Mouse (Mus musculus) heart, postnatal 25 days (tissue): ENCODE data around the gene Foxo3. TPM values are rescaled to one million over a fixed set of nuclear protein-coding genes. Genes with fewer than 3 reads are reported as not detected.

Experiments used
- DNase-seq: peaks from one replicate; pipeline ENCODE4 v3.0.0; 2022; ENCODE audit warnings: low spot score
- intact Hi-C: fragments of 180-260 bp; cut with DNase I; formaldehyde crosslinking; loops from one replicate; pipeline ENCODE4 v1.15.1; 2025
- total RNA-seq, 2 experiments: library from RNA; stranded (reverse); gene quantifications; 2 replicates each; pipeline ENCODE4 v1.2.3; 2021

Gene Foxo3
- total RNA-seq, 2 experiments from 2014 or later: 69.7 to 90.2 TPM

DNA sequence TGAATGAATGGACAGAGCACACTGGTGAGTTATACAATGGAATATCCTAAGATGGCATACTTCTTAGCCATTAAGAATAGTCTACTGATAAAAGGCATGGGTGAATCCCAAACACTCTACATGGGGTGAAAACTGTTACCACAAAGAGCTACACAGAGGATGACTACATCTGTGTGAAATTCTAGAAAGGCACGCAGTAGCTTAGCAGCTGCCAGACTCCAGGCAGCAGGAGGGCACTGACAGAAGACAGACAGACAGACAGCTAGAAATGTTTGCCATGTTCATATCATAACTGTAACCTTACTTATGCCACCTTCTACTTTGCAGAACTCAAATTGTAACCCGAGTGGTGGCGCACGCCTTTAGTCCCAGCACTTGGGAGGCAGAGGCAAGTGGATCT is 39.0 kb downstream of the Foxo3 start:
- DNase-seq: no peak
- intact Hi-C loops: no loop called here

DNA sequence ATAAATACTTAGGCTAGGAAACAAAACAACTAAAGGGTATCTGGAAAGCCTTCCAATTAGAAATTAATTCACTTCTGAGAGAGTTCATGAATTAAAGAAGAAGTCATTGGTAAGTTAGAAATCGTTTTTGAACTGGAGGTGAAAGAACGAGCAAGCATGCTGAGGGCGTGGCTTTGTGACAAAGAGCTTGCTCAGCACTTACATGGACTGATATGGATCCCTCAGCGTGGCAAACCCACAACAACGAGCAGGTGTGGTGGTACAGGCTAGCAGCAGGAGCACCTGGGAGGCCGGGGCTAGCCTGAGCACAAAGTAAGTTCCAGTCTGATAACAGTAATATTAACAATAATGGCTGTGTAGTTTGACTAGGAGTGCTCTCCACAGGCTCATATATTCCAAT is 41.2 kb downstream of the Foxo3 start:
- no peak for DNase-seq
- intact Hi-C loops: no loop called here

DNA sequence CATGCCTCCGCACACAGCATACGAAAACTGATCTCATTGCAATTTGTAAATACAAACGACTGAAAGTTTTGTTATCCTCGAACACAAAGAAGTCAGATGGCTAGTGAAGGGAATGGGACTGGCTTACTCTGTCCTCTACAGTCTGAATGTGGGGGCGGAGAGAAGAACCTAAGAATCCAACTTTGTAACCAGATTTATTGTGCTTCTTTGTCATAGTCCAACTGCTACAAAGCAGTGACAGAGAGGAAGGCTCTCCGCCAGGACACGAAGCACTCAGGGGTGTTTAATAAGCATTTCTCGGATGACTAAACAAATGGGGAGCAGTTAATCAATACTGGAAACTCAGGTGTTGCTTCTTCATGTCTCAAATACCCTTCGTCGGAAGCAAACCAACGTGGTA is 43.6 kb downstream of the Foxo3 start:
- DNase-seq: no peak
- intact Hi-C loops: no loop called here

- intact Hi-C loops: no loop called here
- DNase-seq: no peak
Observed at GRCm38 (mm10) chr10:42231847-42232246, 44.7 kb downstream of the Foxo3 start.

DNA sequence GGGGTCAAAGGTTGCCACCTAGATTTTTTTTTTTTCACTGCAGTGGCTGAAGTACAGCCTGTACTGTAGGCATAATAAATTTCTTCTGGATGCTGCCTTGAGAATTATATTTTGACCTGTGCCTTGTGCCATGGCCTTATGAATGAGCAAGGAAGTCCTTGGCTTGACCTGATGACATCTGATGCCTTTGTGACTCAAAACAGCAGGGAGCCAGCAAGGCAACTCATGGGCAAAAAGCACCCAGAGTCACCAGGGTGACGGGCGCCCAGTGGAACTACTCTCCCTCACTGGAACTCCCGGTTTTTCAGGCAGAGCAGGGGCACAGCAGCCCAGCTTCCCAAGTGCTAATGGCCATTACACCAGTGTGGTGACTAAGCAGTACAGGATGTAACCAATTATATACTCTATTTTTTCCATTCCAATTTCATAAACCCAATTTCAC is 45.4 kb downstream of the Foxo3 start:
- intact Hi-C loops: no loop called here
- no peak for DNase-seq

GRCm38 (mm10) chr10:42230471-42231099 is 46.0 kb downstream of the Foxo3 start:
- no peak for DNase-seq
- intact Hi-C loops: no loop called here

DNA sequence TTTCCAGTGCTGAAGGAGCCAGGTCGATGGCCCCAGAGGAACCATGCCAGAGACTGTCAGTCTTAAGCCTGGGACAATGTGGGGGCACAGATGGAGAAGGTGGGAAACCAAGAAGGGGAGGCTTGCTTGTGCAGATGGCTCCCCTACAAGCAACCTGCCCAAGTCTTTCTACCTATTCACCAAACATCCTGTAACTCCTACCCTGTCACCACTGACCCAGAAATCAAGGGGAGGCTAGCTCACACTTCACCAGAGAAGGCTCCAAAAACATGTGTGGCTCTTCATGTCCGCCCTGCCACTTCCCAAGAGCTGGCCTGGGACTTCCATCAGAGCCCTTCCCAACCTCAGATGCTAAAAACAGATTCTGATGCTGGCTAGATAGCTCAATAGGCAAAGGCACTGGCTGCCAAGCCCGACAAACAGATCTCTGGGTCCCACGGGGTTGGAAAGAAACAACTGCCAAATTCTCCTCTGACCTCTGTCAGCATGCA is 48.8 kb downstream of the Foxo3 start:
- intact Hi-C loops: loop anchor here (2.0 kb wide), 1 partner anchor 15 kb away; no protein-coding TSS in a partner anchor
- DNase-seq: no peak

DNA sequence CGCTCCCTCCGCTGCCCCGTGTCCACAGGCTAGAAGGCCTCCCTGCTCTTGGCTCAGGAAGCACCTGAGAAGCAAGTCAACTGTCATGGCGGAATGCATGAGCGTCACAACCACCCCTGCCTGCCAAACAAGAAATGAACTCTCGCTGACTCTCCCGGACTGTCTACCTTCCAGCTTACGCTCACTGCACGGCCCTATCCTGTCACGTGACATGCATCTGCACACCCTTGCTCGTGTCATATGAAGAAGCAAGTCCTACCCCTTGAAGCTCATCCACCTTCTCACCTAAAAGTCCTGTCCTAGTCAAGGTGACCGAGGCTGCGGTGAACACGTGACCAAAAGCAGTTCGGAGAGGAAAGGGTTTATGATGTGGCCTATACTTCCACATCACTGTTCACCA is 50.4 kb downstream of the Foxo3 start:
- intact Hi-C loops: no loop called here
- DNase-seq: no peak

DNA sequence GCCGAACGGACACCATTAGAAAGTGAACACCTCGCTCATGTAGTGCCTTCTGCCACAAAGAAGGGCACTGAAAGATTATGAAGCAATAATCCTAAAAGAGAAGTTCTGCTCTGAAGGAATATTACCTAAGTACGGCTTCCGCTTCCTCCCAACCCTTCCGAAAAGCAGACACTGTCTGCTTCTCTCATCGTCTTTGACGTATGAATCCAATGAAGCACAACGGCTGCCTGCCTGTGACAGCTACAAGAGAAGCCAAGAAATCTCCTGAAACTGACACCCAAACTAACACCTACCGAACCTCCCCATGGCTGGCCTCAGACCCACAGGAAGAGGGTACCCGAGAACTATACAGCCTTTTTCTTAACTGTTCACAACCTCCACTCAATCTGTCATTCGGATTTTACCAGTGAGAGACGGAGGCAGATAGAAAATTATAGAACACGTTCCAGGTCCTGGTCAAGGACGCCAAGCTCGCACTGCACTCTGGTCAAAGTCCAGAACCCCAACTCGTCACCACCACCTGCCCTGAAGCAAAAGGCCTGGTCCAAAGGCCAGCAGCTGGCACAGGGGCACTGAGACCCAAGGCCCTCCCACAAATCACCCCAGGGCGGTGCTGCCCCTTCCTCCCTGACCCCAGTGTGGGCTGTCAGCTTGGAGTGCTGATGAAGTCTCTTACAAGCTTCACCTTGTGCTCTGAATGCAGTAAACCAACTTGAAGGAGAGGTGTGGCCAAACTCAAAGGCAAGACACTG is 51.2 kb downstream of the Foxo3 start:
- no peak for DNase-seq
- intact Hi-C loops: no loop called here

DNA sequence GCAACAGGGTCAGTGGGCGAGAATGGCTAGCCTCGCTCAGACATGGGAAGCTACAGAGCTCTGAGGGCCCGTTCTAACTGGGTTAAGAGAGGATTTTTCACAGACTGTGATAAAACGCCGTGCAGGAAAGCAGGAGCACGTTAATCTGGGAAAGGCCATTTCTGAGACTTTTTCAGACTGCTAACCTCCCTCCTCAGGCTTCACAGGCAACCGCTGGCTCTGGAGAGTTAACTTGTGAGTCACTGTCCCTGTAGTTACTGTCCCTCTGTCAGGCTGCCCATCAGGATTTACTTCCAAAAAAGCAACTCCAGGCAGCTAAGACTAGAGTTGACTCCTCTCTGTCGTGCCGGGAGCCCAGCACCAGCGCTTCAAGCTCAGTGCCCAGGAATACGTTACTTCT is 54.6 kb downstream of the Foxo3 start:
- no peak for DNase-seq
- intact Hi-C loops: no loop called here

- DNase-seq: no peak
- intact Hi-C loops: no loop called here
Observed at GRCm38 (mm10) chr10:42221136-42221891, 55.2 kb downstream of the Foxo3 start.

DNA sequence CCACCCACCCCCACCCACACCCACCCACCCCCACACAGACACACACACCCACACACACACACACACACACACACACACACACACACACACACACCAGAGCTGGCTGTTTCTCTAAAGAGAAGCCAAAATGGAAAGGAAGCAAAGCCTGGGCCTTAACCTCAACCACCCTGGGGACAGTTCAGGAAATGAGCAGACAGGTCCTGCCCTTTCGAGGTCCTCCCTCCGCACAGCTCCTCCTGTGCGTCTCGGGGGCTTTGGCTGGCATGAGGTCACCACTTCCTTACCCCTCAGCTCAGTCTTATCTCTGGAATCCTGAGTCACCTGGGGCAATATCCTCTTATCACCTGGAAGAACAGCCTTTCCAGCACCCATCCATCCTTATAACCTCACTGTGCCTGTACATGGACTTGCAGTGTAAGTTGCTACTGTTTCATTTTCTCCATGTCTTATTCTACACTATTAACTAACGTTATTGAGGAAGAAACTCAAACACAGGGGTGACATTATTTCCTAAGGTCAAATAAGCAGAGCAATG is 56.1 kb downstream of the Foxo3 start:
- no peak for DNase-seq
- intact Hi-C loops: no loop called here

DNA sequence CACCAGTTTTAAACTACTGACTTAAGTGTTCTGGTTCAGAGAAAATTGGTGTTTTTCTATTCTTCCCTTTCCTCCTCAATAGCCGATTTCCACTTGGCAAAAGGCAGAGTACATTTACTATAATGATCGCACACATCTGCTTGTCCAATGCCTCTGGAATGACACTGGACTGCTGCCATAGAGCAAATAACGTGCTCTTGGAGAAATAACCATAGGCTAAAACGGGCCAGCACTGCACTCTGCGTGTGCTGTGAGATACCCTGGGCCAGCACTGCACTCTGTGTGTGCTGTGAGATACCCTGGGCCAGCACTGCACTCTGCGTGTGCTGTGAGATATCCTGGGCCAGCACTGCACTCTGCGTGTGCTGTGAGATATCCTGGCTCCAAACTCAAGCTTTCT is 65.1 kb downstream of the Foxo3 start:
- no peak for DNase-seq
- intact Hi-C loops: no loop called here

DNA sequence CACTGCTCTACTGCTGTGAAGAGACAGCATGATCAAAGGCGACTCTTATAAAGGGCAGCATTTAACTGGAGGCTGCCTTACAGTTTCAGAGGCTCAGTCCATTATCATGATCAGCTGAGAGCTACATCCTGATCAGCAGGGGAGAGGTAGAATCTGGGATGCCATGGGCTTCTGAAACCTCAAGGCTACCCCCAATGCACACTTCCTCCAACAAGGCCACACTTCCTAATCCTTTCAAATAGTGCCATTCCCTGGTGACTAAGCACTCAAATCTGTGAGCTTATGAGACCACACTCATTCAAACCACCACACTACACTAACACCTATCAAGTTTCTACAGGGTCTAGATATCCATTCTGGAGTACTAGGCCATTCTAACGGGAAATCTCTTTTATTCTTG is 65.9 kb downstream of the Foxo3 start:
- DNase-seq: no peak
- intact Hi-C loops: no loop called here

GRCm38 (mm10) chr10:42209809-42210208 is 66.7 kb downstream of the Foxo3 start:
- intact Hi-C loops: loop anchor here (5.0 kb wide), 1 partner anchor 57 kb away; no protein-coding TSS in a partner anchor
- DNase-seq: no peak

DNA sequence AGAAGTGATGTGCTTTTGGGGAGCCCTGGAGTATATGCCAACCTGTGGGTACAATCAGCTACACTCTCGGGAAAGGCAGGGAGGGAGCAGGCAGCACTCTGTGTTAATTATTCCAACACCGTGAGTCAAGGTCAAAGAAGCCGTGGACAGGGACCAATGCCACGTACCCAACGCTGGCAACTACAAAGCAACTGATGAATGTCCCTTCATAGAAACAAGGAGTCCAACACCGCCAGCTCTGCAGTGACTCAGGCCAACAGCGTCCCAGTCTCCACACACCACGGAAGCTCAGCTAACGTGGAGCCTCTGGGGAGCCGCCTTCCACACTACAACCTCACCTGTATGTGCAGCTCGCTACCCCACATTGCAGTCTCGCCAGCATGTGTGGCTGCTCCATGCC is 68.9 kb downstream of the Foxo3 start:
- DNase-seq: no peak
- intact Hi-C loops: loop anchor here (5.0 kb wide), 1 partner anchor 60 kb away; no protein-coding TSS in a partner anchor

DNA sequence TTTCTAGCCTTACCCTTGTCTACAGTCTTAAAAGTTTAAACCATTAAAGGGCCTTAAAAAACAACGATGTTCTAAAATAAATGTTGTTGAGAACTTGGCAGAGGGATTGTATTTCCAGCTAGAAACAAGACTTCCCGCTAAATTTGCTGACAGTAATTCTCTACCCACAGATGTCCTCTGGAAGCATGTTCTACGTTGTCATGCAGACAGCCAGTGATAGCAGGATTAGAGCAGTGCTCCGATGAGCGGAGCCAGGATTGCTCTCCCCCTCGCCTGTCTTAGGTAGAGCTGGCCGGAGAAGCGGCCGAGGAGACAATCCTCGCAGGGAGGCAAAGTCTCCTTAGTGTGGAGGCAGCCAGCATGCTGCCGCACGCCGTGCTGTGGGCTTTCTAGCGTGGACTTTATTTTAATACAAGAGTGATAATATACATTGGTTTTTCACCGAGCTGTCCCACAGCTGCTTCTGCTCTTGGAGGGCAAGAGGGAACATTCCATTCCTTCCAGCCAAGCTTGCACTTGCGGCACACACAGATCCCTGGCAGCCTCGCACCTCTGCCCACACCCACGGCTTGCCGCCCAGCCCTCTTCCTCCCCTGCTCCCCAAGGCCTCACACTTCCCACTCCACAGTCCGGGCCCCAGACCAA is 71.7 kb downstream of the Foxo3 start:
- intact Hi-C loops: loop anchor here (5.0 kb wide), 2 partner anchors 62 to 118 kb away; no protein-coding TSS in a partner anchor
- peak; percentile 55 for DNase-seq

- DNase-seq: peak; percentile 12
- intact Hi-C loops: loop anchor here (2.0 to 5.0 kb wide), 2 partner anchors 43 to 116 kb away; no protein-coding TSS in a partner anchor
Observed at GRCm38 (mm10) chr10:42203321-42204155, 73.0 kb downstream of the Foxo3 start.

GRCm38 (mm10) chr10:42202561-42202960 is 74.0 kb downstream of the Foxo3 start:
- DNase-seq: no peak
- intact Hi-C loops: loop anchor here (2.0 to 5.0 kb wide), 2 partner anchors 44 to 115 kb away; no protein-coding TSS in a partner anchor
